Mouse (Mus musculus) induced T-regulatory cell, adult 2 months (primary cell): ENCODE measurements at regions not wholly inside any gene's neighbourhood (a gene's known extent, or its start where the extent isn't known, plus 50 kb on each side); places are given as distances from the start of the nearest gene placed in this dataset.
"Not testable (repeated sequence)": the region's sequence is repeated elsewhere in the genome, so short reads cannot be mapped to it uniquely, and the experiment has no call there.

Source experiments
- DNase-seq: peaks from one replicate; pipeline ENCODE4 v3.0.0-alpha.2; 2012; ENCODE audit warnings: low read depth

DNA sequence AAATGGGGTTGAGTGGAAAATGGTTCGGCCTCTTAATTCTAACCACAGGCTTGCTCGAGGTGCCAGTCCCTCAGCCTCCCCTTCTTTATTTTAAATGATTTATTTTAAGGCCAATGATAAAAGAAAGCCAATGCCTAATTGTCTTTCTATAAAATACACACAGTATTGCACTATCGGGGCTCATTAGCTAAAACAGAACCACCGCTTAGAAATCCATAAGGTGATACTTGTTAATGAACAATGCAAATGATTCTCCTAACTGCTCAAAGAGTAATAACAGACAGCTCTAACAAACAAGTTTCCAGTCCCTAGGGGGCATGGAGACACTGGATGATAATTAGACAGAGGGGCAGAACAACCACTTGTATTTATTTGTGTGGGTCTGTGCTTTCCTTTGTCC, 58.8 kb downstream of the Emx2 start:
- DNase-seq, result no peak

DNA sequence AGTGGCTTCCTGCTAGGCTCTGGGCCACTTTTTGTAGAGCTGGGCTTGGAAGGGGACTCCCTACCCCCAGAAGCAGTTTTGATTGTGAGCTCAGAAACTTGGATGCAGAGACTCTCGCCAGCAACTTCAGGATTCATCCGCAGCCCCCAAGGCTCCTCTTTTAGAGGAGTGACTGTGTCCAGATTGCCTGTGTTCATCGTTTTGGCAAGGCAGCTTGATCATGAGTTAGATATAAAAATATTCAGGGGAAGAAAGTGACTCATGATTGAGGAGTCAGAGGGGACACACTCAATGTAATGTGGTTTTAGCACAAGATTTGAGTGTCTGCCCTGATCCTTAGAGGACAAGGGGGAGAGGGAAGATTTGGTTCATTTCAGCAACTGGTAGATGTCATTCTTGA, 61.0 kb downstream of the Emx2 start:
- DNase-seq, result no peak

DNA sequence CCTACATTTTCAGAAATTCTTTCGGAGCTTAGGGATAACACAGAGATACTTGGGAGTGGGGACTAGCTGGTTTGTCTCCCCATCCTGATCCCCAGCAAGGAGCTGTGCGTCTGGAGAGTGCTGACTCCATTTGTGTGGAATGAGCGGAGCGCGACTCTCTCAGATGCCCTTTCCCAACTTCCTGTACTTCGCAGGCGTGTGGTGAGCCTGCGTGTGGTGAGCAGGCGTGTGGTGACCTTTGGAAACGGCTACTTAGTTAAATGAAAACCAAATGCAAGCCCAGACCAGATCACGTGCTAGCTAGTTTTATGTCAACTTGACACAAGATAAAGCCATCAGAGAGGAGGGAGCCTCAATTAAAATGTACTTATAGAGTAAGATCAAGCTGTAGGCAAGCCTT, 64.0 kb downstream of the Emx2 start:
- no peak for DNase-seq

DNA sequence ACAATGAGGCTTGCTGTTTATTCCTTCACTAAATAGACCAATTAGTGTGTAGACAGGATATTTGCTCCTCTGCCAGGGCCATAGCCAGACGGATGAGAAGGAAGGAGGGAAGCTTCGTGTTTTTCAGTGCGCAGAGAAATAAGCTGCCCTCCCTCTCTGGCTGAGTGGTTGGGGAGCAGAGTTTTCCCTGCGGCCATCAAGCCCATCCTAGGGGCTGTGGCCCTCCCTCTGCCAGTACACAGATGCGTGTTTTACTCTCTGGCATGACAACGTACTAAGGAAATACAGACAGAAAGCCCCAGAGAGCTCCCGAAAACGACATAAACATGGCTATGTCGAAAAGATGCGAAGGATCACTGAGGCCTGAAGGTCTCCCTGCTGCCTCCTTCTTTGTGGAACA, 65.2 kb downstream of the Emx2 start:
- DNase-seq, result no peak

DNA sequence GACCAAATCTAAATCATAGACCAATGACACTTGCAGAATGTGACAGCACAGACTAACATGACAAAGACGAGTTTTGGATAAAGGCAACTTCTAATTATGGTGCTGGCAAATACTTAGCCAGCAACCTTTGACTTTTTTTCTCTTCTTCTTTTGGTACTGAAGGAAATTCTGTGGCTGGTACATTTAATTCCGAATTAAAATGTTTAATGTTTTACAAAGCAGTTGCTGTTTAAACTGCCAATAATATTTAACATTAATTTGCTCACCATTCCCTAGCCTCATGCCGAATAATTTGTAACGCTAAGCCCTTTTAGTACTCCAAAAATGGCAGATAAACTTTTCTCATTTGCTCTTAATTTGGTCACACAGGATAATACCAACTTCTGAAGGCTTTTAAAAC, 105.9 kb downstream of the Emx2 start:
- no peak for DNase-seq

DNA sequence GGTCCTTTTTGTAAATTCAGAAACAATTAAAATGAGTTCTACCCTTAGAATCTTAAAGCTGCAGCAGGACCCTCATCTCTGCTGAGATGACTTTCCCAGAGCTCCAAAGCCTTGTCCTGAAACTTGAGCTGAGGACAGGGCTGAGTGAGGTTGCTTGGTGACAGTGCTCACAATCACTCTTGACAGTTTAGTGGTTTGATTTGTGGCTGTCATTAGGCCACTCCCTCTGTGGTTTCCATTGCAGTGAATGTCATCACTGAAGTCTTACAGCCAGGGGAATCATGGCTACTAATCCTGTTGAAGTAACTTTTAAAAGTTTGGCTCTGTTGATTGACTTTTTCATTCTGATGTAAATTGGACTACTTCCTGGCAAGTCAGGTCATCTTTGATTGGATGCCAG, 110.7 kb downstream of the Emx2 start:
- no peak for DNase-seq

DNA sequence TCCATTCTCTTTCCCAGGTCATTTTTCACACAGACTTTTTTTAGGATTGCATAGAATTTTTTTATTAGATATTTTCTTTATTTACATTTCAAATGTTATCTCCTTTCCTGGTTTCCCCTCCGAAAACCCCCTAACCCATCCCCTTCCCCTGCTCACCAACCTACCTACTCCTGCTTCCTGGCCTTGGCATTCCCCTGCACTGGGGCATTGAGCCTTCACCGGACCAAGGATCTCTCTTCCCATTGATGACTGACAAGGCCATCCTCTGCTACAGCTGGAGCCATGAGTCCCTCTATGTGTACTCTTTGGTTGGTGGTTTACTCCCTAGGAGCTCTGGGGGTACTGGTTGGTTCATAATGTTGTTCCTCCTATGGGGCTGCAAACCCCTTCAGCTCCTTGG, 111.4 kb downstream of the Emx2 start:
- DNase-seq, result not testable (repeated sequence)

DNA sequence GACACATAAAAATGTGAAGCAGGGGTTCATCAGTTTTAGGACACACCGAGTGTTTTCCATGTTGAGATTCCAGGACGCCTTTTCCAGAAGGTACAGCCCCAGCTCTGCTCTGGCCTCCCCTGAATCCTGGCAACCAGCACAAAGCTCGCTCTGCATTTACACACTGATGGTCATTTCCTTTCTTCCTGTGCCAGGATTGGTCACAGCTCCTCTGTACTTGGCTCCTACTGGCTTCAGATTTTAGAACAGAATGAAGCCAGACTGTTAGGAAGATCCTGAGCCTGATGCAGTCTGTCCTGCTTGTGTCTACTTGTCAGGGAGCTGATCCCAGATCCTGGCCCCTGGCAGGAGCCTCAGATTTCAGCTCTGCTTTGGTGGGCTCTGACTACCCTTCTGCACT, 116.2 kb downstream of the Emx2 start:
- DNase-seq, result no peak

DNA sequence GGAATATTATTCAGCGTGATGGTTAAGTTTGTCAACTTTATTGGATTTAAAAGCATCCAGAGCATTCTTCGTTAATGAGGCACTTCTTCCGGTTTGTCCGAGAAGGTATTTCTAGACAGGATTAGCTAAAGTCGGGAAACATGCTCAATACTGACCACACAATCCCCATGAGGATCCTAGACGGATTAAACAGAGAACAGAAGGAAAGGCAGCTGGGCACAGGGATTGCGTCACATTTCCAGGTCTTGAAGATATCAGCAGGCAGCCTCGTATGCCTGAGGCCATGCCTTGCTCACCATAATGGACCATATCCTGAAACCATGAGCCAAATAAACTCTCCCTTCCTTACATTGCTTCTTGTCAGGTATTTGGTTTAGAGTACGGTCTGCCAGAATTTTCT, 119.7 kb downstream of the Emx2 start:
- no peak for DNase-seq

DNA sequence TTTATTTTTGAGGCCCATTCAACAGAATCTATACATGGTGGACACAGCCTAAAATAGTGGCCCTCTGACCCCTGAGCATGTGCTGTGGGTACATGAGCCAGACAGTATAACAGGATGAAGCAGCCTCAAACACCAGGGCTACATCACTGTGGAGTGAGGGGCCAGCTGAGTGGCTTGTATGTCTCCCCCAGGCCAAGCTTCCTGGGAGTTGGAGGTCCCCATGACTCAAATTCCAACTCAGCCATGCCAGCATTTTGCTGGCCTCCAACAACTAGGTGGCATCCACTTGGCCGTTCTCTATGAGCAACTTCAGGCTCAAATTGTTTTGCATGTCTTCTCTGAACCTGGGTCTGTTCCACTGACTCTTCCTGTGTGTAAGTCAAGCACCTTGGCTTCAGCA, 121.5 kb downstream of the Emx2 start:
- no peak for DNase-seq

DNA sequence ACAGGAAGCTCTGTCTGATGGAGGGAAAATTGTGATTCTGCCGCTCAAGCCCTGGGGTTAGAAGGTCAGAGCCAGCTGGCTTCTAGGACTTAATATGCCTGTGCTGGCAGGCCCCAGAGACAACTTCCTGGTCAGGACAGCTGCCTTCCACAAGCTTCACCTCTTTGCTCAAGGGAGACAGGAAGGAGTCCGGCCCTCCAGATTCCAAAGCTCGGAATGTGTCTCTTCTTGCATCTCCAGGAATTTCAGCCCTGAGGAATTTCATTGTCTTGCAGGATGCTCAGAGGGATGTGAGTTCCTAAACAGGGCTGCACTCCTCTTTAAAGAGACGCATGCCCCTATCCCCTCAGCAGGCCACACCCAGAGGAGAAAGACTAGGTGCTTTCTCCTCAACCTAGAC, 127.7 kb downstream of the Emx2 start:
- no peak for DNase-seq

DNA sequence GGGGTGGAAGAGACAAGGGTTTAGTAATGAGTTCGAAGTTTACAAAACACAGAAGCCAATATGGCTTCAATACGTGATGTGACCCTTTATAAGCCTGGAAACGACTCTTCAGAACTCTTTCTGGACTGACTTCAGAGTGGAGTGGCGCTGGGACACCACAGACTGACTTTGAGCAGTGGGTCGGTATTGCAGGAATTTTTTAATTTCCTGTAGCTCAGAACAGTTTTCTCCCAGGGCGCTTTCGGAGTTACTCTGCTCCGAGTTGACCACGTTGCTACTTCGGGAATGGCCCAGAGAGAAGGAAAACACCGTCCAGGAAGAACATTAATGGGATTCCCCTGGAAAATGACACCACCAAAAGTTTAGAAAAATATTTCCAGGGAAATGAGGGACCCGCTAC, 129.1 kb downstream of the Emx2 start:
- DNase-seq, result no peak

DNA sequence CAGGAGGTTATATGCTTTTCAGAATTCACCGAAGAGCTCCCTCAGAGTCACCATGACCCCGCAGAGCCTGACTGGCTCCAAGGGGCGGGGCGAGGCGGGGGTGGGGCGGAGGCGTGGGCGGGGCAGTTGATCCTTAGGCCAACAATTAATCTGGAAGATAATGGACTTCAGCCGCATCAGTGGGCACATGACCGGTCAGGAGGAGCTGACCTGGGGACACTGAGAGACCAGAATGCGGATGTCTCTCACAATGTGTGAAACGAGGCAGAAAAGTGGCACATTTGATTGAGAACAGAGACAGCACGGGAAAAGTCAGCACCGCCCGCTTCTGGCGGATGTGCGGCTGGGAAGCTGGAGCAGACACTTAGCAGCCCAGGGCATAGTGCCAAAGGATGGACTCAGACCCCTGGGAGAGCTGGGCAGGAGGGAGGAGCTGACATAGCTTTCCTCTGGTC, 129.9 kb downstream of the Emx2 start:
- DNase-seq, result no peak

DNA sequence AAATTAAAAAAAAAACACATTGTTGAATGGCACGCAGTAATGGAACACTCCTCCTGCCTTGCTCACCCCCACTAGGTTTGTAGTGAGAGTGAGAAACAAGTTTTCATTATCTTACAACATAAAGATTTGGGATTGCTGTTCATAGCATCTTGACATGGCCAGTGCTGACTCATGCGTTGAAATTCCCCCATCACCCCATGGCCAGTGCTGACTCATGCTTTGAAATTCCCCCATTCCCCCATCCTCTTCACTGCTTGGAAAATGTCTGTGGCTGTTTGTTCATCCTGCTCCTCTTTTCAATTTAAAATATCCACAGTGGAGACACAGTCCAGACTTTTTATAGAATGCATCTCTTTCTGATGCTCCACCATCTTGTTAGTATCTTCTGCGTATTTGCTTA, 131.8 kb downstream of the Emx2 start:
- no peak for DNase-seq

DNA sequence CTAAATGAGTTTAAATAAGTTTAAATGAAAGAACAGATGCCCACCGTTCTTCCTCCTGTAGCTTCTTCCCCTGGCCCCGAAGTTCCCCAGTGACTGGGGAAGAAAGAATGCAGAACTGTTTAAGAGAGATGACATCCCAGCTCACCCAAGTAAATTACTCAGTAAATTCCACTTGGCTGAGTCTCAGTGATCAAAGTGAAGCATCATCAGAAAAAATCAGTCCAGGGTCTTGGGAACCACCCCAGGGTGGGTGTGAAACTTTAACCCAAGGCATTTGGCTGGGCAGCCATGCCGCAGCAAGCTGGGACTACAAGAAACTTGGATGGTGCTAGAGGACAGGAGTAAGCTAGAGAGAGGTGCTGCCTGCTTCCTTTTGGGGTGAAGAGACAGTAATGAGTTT, 133.9 kb downstream of the Emx2 start:
- no peak for DNase-seq

DNA sequence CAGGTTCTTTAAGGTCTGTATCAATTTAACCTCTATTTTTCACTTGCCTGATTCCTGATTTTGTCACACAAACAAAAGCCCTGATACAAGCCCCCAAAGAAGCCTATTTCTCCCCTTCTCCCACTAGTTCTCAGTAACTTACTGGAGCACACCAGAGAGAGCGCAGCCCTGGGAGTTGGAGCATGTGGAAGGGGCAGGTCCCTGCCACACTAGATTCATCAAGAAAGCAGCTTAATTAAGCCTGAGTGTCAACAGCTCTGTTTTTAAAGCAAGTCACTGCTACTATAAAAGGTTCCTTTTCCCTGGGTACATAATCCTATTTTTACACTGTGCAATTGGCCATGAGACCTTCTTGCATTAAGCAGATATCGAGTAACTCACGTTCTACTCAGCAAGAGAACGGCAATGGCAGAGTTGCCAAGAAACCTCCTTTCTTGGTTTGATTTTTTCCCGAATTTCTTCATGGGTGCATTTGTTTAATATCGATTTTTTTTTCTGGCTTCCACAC, 166.2 kb downstream of the Emx2 start:
- DNase-seq, result no peak

DNA sequence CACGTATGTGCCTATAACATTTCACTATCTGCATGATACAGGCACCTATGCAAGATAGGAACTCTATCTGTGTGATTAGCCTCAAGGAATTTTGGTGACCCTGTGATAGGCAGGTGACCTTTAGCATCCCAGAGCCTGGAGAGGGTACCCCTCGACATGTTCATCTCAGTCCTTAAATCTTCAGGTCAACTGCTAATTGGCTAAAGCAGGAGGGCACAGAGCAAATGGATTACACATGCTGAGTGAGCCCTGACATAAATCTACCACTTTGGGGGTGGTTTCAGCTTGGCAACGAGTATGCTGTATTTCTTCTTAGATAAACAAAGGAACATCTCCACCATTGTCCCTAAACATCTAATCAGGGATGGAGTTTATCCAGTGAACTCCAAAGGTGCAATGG, 169.5 kb downstream of the Emx2 start:
- no peak for DNase-seq

DNA sequence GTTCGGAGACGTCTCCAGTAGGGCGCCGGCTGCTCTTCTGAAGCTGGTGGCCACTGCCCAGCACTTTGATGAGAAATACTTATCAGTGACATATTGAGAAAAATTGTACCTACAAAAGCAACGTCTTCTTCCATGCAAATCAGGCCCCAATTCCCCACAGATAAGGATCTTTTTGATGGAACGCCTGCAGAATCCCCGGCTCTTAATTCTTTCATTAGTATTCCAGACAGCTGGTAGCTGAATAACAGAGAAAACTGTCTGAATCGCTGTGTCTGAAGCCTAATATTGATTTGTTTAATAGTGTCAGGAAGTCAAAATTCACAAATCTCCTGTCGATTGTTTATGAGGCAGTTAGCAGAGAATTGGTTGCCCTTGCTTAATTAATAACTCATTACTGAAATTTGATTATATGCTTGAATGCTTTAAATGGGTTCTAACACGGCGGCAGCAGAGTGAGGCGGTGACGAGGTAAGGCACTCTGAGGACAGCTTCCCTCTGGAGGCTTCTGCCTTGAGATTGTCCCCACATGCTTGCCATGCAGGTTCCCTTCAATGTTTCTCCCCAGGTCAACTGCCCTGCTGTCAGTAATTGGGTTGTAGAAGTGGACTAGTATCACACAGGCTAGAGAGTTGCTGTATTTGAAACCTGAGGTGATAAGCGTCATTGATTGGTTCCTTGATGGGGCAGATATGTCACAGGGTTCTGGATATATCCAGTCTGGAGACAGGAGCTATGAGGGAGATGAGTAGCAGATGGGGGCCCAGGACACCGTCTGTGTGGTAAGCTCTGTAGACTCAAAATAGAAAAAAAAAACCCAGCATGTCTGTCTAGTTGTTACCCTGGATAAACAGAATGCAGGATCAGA, 170.4 kb downstream of the Emx2 start:
- DNase-seq, result no peak

DNA sequence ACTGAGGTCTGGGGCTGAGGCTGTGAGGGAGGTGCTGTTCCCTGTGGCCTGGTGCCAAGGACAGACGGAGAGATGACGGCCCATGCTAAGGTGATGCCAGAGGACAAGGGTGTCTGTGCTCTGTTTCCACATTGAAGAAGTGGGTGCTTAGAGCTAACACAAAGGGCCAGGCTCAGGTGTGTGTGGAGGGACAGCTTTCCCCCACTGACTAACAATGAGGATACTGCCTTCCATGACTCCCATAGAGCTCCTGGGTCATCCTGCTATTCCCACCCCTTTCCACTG, 170.9 kb downstream of the Emx2 start:
- no peak for DNase-seq

DNA sequence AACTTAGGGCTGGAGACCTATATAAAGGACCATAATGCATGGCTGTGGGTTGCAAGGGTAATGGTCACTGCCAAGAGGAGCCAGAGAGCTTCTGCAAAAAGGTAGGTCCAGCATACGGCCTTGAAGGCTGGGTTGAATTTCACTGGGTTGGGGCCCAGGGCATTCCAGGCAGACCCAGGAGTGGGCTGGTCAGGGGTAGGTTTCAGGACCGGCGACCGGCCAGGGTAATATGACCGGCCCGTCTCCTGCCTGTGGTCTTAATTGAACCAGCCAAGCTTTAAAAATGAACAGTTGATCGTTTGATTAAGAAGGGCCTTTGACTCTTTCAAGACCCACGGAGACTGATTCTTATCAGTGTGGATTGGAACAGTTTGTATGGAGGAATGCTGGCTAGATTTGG, 171.9 kb downstream of the Emx2 start:
- no peak for DNase-seq

DNA sequence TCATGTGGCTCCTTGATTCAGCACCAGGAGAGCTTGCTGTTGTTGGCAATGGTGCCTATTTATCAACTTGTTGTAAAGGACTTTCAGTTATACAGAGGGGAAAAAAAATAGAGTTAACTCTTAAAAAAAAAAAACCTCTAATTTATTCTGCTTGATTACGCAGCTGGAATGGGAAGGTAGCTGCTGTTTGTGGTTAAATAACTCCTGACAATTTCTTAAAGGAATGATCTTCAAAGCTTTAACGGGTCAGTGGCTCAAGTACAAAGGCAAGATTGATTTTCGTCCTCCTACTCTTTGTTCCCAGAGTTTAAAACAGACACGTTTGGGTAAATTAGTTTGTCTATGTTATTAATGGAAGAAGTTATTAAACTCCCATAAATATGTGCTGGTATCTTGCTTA, 172.5 kb downstream of the Emx2 start:
- DNase-seq, result no peak

DNA sequence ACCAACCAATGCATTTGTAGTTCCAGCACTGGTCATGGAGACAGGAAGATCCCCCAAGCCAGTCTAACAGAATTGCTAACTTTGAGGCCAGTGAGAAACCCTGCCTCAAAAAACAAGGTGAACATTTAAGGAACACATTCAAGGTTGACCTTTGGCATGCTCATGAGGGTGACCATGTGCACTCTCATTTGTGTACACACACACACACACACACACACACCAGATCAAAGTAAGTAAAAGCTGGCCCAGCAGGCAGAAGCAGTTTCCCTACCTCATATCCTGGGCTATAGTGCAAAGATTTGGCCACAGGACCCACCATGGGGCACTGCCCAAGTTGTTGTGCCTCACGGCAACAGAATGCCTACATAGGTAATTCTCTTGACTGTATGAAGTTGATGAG, 173.4 kb downstream of the Emx2 start:
- DNase-seq, result no peak

DNA sequence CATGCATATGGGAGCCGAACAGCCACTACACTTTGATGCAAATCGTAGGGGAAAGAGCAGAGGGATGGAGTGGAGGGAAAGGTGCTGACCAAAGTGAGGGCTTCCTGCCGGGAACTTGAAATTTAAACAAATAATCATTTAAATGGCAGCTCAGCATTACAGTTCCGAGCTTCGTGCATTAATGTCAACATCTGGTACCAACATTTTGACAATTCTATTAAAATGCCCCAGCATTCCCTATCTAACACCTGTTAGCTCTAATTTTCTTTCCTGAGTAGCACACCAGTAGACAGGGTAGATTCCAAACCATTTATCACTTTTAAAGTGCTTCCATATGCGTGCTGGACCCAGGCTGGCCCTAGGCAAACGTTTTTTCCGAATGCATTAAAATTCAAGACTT, 178.1 kb downstream of the Emx2 start:
- DNase-seq, result no peak

DNA sequence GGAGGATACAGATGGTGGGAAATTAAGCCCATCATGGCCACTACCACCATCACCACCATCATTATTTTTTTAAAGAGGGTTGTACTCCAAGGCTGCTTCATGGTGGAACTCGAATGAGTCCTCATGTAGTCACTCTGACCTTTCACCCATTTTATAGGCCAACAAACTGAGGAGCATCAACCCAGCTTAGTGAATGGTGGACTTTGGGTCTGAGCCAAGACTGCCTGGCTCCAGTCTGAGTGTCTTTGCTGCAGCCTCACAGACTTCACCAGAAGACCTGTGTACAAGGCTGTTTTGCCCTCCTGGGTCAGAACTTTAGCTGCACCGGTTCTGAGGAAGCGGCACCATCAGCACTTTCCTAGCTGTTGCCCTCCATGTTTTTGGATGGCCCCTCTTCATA, 184.4 kb downstream of the Emx2 start:
- no peak for DNase-seq
